Mouse (Mus musculus) lung, adult 2 months (tissue): ENCODE measurements around the gene Fgf22. TPM values are rescaled to one million over a fixed set of nuclear protein-coding genes. Genes with fewer than 3 reads are reported as not detected.

Experiments used
- DNase-seq: peaks from one replicate; pipeline ENCODE4 v3.0.0; 2022
- H3K4me1 ChIP-seq: fragments of 200-500 bp; 2 replicates; pipeline ENCODE4 v1.6.1; 2011; ENCODE audit warnings: low read length; ENCODE audit not compliant: control insufficient read depth, insufficient read depth
- H3K4me3 ChIP-seq: fragments of 200-500 bp; replicated peaks from 2 replicates; pipeline ENCODE3; 2011; ENCODE audit warnings: low read depth, mild to moderate bottlenecking, control low read depth, low read length; ENCODE audit errors: extremely low read depth
- CTCF ChIP-seq: fragments of 200-500 bp; IDR thresholded peaks from 2 replicates; pipeline ENCODE4 v1.5.1; 2011; ENCODE audit warnings: mild to moderate bottlenecking, low read length, control low read depth; ENCODE audit not compliant: insufficient read depth
- POLR2A ChIP-seq: fragments of 200-500 bp; IDR thresholded peaks from 2 replicates; pipeline ENCODE4 v1.6.1; 2011; ENCODE audit warnings: low read depth, mild to moderate bottlenecking, control low read depth, low read length, borderline replicate concordance; ENCODE audit errors: extremely low read depth
- WGBS: fragments of 180-500 bp; shearing (Covaris S2); methylation state at CpG from one replicate; pipeline ENCODE4 v1.1.7; 2018; 5-methylcytosine and 5-hydroxymethylcytosine counted together
- polyA plus RNA-seq: library from polyadenylated mRNA; depleted of rRNA; stranded (reverse); fragments of >200 nt; gene quantifications from 2 replicates; pipeline ENCODE4 v1.2.3, GENCODE M21; 2012

The Fgf22 gene
- polyA plus RNA-seq, 1 experiment = 1.0 TPM

DNA sequence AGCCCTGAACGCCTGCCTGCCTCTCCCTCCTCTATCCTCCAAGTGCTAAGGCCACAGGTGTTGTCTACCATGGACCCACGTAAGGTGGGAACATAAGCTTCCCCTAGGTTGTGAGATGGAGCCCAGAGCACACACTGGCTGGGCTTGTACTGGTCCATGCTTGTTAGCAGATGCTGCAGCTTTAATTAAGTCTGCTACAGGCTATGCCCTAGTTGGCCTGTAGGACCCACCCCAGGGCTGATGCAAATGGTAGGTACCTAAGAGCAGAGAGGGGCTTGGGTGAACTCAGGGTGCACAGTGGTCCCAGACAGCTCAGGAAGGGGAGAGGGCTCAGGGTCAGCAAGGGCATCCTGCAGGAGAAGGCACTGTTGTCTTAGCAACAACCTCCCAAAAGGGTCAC lies 34.7 kb downstream of the Fgf22 start:
- 57% methylated on average over 2 of the region's 2 CpGs for WGBS
- DNase-seq = no peak
- TF ChIP-seq CTCF (no peak), POLR2A (no peak)
- Histone ChIP-seq H3K4me1 (no peaks in the 10 kb centered on the region), H3K4me3 (no peak overlapping the region)

GRCm38 (mm10) chr10:79790861-79791260 lies 36.0 kb downstream of the Fgf22 start, which contains the start of gene Prss57:
Gene Prss57, minus strand, starts transcription at chr10:79790961.
- Histone ChIP-seq H3K4me3 (no peak within 1 kb of the TSS), H3K4me1 (0 out of 2 replicates have a peak, but pooled peaks cover 3% of the 10 kb centered on the region)
- DNase-seq = no peak
- TF ChIP-seq CTCF (no peak), POLR2A (no peak)
- 72% methylated on average over 4 of the region's 4 CpGs for WGBS

DNA sequence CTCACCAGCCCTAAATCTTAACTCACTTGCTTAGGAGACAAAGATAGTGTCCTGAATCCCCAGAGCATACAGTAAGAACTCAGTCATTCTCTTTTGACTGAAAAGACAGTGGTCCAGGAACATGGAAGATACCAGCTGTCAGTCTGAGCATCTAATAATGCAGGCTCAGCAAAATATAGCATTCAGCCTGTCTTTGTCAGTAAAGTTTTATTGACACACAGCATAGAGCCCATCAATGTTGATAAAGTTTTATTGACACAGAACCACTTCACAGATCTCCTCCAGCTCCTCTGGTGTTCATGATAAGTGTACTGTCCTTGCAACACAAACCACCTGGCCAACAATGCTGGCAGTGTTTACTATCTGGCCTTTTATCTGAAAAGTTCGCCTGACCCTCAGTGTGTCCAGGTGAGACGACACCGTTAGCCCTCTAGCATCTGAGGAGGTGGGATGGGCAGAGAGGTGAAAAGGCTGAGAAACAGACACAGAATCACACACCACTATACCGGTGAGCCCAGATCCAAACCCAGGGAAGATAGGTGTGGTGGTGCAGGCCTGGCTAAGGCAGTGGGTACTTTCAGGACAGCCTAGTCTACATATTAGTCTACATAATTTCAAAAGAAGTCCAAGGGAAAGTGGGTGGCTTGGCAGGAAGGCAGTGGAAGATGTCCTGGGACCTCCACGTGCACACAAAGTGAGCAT lies 37.6 kb downstream of the Fgf22 start:
- WGBS = 74% methylated on average over 5 of the region's 5 CpGs
- no peak overlapping the region for H3K4me3 ChIP-seq
- TF ChIP-seq CTCF (no peak), POLR2A (no peak)

GRCm38 (mm10) chr10:79793051-79793737 lies 38.3 kb downstream of the Fgf22 start, which contains the start of gene Palm:
Gene Palm, plus strand, starts transcription at chr10:79793572.
- Histone ChIP-seq H3K4me1 (peaks cover 3% of the 10 kb centered on the region; the same call in 1 of the 2 replicates), H3K4me3 (peak within 1 kb of the TSS; percentile 74)
- 5% methylated on average over 51 of the region's 51 CpGs for whole genome bisulfite sequencing
- TF ChIP-seq POLR2A = no peak
- TF ChIP-seq CTCF = peak; percentile 62
- peak; percentile 81 for DNase-seq

More for the DNA sequence above, 37.6 kb downstream of the Fgf22 start:
- peaks cover 3% of the 10 kb centered on the region; the same call in 1 of the 2 replicates for H3K4me1 ChIP-seq
- DNase-seq = no peak

DNA sequence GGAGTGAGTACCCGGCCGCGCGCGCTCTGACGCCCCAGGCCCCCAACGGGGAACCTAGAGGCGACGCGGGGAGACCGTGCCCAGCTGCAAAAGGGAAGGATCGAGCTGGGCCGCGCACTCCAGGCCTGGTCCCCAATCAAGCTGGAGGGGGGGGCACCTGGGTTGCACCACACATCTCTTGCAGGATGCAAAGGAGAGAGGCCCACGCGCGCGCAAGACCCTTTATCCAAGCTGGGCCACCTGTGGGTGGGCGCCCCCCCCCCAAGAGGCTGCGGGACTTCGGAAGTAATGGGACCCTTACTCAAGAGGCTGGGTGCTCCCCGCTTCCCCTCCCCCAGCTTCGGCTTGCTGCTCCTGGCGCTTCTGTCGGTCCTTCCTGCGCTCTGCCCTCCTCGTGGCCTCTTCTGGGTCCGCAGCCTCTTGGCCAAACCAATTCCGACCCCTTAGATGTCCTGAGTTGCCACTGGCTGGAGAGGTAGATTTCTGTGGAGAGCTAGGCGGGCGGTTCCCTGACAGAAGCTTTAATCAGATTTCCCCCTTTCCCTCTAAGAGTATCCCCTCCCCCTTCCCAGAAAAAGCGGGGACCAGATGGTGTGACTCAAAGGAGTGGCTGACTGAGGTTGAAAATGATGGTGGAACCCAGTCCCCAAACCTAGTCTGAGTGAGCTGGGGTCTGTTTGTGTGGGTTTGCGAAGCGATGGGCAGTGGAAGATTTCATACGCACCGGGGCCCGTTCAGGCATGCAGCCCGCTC lies 39.0 kb downstream of the Fgf22 start:
- 7% methylated on average over 38 of the region's 38 CpGs for WGBS
- Histone ChIP-seq H3K4me3 (peak overlapping the region; percentile 74), H3K4me1 (peaks cover 3% of the 10 kb centered on the region; the same call in 1 of the 2 replicates)
- peak; percentile 34 for DNase-seq
- TF ChIP-seq POLR2A (no peak), CTCF (no peak)

DNA sequence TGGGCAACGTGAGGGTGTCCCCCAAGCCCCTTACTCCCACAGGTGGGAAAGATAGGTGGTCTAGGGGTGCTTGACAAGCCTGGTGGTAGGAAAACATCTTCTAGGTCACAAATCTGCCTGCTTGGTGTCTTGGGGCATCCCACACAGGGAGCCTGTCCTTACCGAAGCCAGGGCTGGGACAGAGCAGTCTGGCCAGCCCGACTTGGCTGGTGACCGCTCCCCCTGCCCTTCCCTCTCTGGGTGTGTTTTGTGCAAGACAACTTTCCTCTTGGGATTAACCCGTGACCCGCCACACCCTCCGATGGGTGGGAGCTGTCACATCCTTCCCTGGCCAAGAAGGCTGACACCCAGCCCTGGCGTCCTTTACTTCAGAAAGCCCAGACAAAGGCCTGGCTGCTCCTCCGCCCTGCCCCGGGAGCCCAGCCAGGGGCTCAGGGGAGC lies 39.6 kb downstream of the Fgf22 start:
- peak; percentile 56 for DNase-seq

DNA sequence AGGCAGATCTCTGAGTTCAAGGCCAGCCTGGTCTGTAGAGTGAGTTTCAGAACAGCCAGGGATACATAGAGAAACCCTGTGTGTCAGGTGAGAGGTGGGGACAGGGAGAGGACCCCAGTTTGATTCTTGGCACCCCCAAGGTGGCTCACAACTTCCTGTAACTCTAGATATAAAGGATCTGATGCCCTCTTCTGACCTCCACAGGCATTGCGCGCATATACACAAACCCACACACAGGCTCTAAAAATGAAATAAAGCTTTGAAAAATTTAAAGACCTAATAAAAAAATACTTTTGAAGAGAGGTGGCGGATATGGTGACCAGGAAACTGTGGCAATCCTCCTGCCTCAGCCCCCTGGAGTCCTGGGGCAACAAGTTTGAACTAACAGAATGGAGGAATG lies 41.0 kb downstream of the Fgf22 start:
- TF ChIP-seq CTCF (no peak), POLR2A (no peak)
- Histone ChIP-seq H3K4me1 (peaks cover 3% of the 10 kb centered on the region; the same call in 1 of the 2 replicates), H3K4me3 (no peak overlapping the region)
- no peak for DNase-seq
- 95% methylated on average over 3 of the region's 3 CpGs for WGBS

More for the DNA sequence above, 39.6 kb downstream of the Fgf22 start:
- WGBS = 16% methylated on average over 10 of the region's 10 CpGs
- peaks cover 3% of the 10 kb centered on the region; the same call in 1 of the 2 replicates for H3K4me1 ChIP-seq
- H3K4me3 ChIP-seq = peak overlapping the region; percentile 74
- peak; percentile 78; the same call in 1 of the 2 replicates for TF ChIP-seq POLR2A
- TF ChIP-seq CTCF = no peak

- TF ChIP-seq POLR2A = no peak
- no peak for TF ChIP-seq CTCF
- Histone ChIP-seq H3K4me1 (peaks cover 4% of the 10 kb centered on the region; the same call in 1 of the 2 replicates), H3K4me3 (no peak overlapping the region)
- no peak for DNase-seq
- WGBS = 49% methylated on average over 15 of the region's 15 CpGs
These were observed 42.5 kb downstream of the Fgf22 start for GRCm38 (mm10) chr10:79797326-79797725.

DNA sequence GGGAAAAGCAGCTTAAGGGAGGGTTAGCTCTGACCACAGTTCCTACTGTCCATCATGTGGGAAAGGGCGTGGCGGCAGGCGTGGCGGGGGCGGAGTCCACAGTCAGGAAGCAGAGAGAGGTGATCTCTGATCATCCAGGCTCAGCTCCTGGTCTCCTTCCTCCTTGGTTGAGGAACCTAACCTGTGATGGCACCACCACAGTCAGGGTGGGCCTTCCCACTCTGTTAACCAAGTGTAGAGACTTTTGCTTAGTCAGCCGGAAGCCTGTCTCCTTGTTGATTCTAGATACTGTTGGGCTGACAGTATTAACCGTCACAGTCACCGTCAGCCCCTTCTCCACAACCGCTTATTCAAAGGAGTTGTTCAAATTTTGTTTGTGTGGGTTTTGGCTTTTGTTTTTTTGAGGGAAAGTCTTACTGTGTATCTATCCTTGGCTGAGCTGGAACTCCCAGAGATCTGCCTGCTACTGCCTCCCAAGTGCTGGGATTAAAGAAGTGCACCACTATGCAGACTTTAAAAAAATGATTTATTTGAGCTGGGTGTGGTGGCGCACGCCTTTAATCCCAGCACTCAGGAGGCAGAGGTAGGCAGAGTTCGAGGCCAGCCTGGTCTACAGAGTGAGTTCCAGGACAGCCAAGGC lies 43.5 kb downstream of the Fgf22 start:
- no peak for DNase-seq
- TF ChIP-seq POLR2A = no peak
- TF ChIP-seq CTCF = no peak
- Histone ChIP-seq H3K4me1 (peaks cover 8% of the 10 kb centered on the region), H3K4me3 (no peak overlapping the region)
- 79% methylated on average over 12 of the region's 12 CpGs for WGBS
